Mouse (Mus musculus) forebrain, embryonic 14.5 days (tissue): ENCODE measurements at regions not wholly inside any gene's neighbourhood (a gene's known extent, or its start where the extent isn't known, plus 50 kb on each side); places are given as distances from the start of the nearest gene placed in this dataset.

Experiments
- ATAC-seq: fragments of 200-750 bp; cut with Nextera tagmentation; 2 replicates; pipeline ENCODE4 v1.8.0; 2017; ENCODE audit warnings: mild to moderate bottlenecking, moderate library complexity
- DNase-seq: peaks from one replicate; pipeline ENCODE4 v3.0.0-alpha.2; 2015; ENCODE audit warnings: low spot score
- H3K27ac ChIP-seq: fragments of 300-500 bp; sonication (generic); 2 replicates; pipeline ENCODE4 v1.5.1; 2014; ENCODE audit warnings: low read depth, mild to moderate bottlenecking, control low read depth, low read length, moderate library complexity
- H3K27me3 ChIP-seq: fragments of 300-500 bp; sonication (generic); replicated peaks from 2 replicates; pipeline ENCODE4 v1.6.1; 2014; ENCODE audit warnings: low read length, control low read depth, mixed read lengths; ENCODE audit not compliant: control insufficient read depth, insufficient read depth
- H3K36me3 ChIP-seq: fragments of 300-500 bp; sonication (generic); 2 replicates; pipeline ENCODE4 v1.6.1; 2014; ENCODE audit warnings: low read length, control low read depth; ENCODE audit not compliant: control insufficient read depth, insufficient read depth
- H3K4me1 ChIP-seq: fragments of 300-500 bp; sonication (generic); 2 replicates; pipeline ENCODE4 v1.6.1; 2014; ENCODE audit warnings: antibody characterized with exemption, low read length, control low read depth; ENCODE audit not compliant: control insufficient read depth, insufficient read depth
- H3K4me2 ChIP-seq: fragments of 300-500 bp; sonication (generic); 2 replicates; pipeline ENCODE4 v1.6.1; 2014; ENCODE audit warnings: mild to moderate bottlenecking, control low read depth, low read length
- H3K4me3 ChIP-seq: fragments of 300-500 bp; sonication (generic); 2 replicates; pipeline ENCODE4 v1.5.1; 2014; ENCODE audit warnings: low read depth, low read length, control low read depth
- H3K9ac ChIP-seq: fragments of 300-500 bp; sonication (generic); 2 replicates; pipeline ENCODE4 v1.6.1; 2014; ENCODE audit warnings: mild to moderate bottlenecking, low read length, control low read depth, moderate library complexity
- H3K9me3 ChIP-seq: fragments of 300-500 bp; sonication (generic); replicated peaks from 2 replicates; pipeline ENCODE4 v1.6.1; 2016; ENCODE audit warnings: low read length, control low read depth, mixed read lengths; ENCODE audit not compliant: control insufficient read depth
- WGBS: fragments of 180-500 bp; shearing (Covaris S2); extraction: QIAGEN DNeasy Blood & Tissue Kit; methylation state at CpG from one replicate; pipeline ENCODE4 v1.1.7; 2014; 5-methylcytosine and 5-hydroxymethylcytosine counted together

GRCm38 (mm10) chr9:93777784-93778402 is 760.0 kb downstream of the 1190002N15Rik start:
- H3K27ac ChIP-seq: no peak overlapping the region
- no peak overlapping the region for H3K9ac ChIP-seq
- H3K27me3 ChIP-seq: no peaks in the 10 kb centered on the region
- H3K9me3 ChIP-seq: no peaks in the 10 kb centered on the region
- ATAC-seq: peak; percentile 84
- 78% methylated on average over 2 of the region's 2 CpGs for WGBS
- H3K4me1 ChIP-seq: no peaks in the 10 kb centered on the region
- DNase-seq: peak; percentile 66
- no peak overlapping the region for H3K4me3 ChIP-seq
- no peaks in the 10 kb centered on the region for H3K36me3 ChIP-seq
- H3K4me2 ChIP-seq: no peak overlapping the region
